Comparison of ENCODE assay signal across 9 mouse cellular contexts in genomic region chr2:103670276-103670680, GRCm38 (mm10).
DNase-seq lines count a peak whose midpoint lies in the region; ATAC-seq and TF ChIP-seq lines count a peak whose summit lies in the region.
"Had no signal": no experiment of that assay in that cellular context is flagged by ENCODE, and none has a peak within 500 bp of the region (broad histone marks: within the 10 kb centered on the region; RNA-seq: fewer than 3 reads in every experiment).

No protein-coding gene starts in this region.

- WGBS in hindbrain, postnatal 0 days: 34% methylated on average over 3 of the region's 3 CpGs

- no peak overlapping the region for H3K27ac ChIP-seq in MEL (ENCODE audit: control insufficient read depth, low read depth, low read length)
- no peak overlapping the region for H3K27ac ChIP-seq in hindbrain, postnatal 0 days
- H3K27ac ChIP-seq: liver, embryonic 14.5 days had no signal

- no peaks in the 10 kb centered on the region for H3K27me3 ChIP-seq in MEL (ENCODE audit: control insufficient read depth in 1 of 2, insufficient read depth in 2 of 2, low read length in 2 of 2)
- H3K27me3 ChIP-seq in hindbrain, postnatal 0 days (ENCODE audit: insufficient read depth, low read length): no peaks in the 10 kb centered on the region

- no peak overlapping the region for H3K4me3 ChIP-seq in MEL (ENCODE audit: control insufficient read depth in 1 of 2, insufficient read depth in 1 of 2, low read depth in 2 of 2, low read length in 2 of 2)
- H3K4me3 ChIP-seq in hindbrain, postnatal 0 days (ENCODE audit: low read length): no peak overlapping the region

- peak; percentile 38 for DNase-seq in MEL (ENCODE audit: low read depth, low spot score)
- DNase-seq in adrenal gland, postnatal 36 days: peak; percentile 84 to 88
- peak; percentile 57 for DNase-seq in gastrocnemius, postnatal 25 days
- DNase-seq in hindbrain, postnatal 0 days (ENCODE audit: low spot score): peak; percentile 71
- DNase-seq in left cerebral cortex, postnatal 14 days (ENCODE audit: low spot score in 2 of 2): peak; percentile 67 to 77
- DNase-seq in ovary, postnatal 10 days (ENCODE audit: low spot score): peak; percentile 38
- DNase-seq in embryo, embryonic 11 days: no peak
- no peak for DNase-seq in T-cell, adult 2 months (ENCODE audit: low spot score)

- no peak overlapping the region for H3K9ac ChIP-seq in MEL (ENCODE audit: control insufficient read depth, low read depth, low read length, poor library complexity, severe bottlenecking)
- no peak overlapping the region for H3K9ac ChIP-seq in hindbrain, postnatal 0 days (replicated peaks; ENCODE audit: low read length)
- H3K9ac ChIP-seq: liver, embryonic 14.5 days had no signal

- peaks cover 0 to 23% of the 10 kb centered on the region in 2 experiments; a peak in 2 of 4 replicates for H3K36me3 ChIP-seq in MEL (ENCODE audit: control insufficient read depth in 1 of 2, insufficient read depth in 2 of 2, low read length in 2 of 2)
- no peaks in the 10 kb centered on the region for H3K36me3 ChIP-seq in hindbrain, postnatal 0 days (ENCODE audit: insufficient read depth, low read length)

- no peaks in the 10 kb centered on the region for H3K79me2 ChIP-seq in MEL (ENCODE audit: control insufficient read depth, insufficient read depth, low read length, poor library complexity)

- intact Hi-C loops in left cerebral cortex, postnatal 14 days (cut with DNase I): no loop called here

- TF ChIP-seq POLR2A in MEL (IDR thresholded peaks at IDR 0.05; ENCODE audit: control insufficient read depth in 1 of 2, insufficient read depth in 1 of 2, low read depth in 1 of 2, low read length in 2 of 2, poor library complexity in 1 of 2): no peak

- H3K9me3 ChIP-seq in MEL (replicated peaks; ENCODE audit: insufficient read depth, low read length): no peaks in the 10 kb centered on the region
- H3K9me3 ChIP-seq in hindbrain, postnatal 0 days (ENCODE audit: low read length): no peaks in the 10 kb centered on the region

- no peak for TF ChIP-seq RAD21 in MEL (IDR thresholded peaks at IDR 0.05; ENCODE audit: low read depth, low read length)

- H3K4me2 ChIP-seq in hindbrain, postnatal 0 days (ENCODE audit: low read depth, low read length): no peak overlapping the region

- no peak for TF ChIP-seq CTCF in MEL (IDR thresholded peaks at IDR 0.05 in 2 of 3, conservative IDR thresholded peaks at IDR 0.05 in 1 of 3; ENCODE audit: control insufficient read depth in 1 of 3, insufficient read depth in 1 of 3, low read depth in 2 of 3, low read length in 3 of 3, poor library complexity in 1 of 3, severe bottlenecking in 1 of 3)
- no peak for TF ChIP-seq CTCF in hindbrain, postnatal 0 days (IDR thresholded peaks at IDR 0.05; ENCODE audit: low read depth)

- TF ChIP-seq EP300 in MEL (IDR thresholded peaks at IDR 0.05; ENCODE audit: low read depth in 1 of 2, low read length in 2 of 2): no peak

- ATAC-seq in hindbrain, postnatal 0 days: peak; percentile 76

- H3K4me1 ChIP-seq in MEL (ENCODE audit: control insufficient read depth in 1 of 2, insufficient read depth in 2 of 2, low read length in 2 of 2): peaks cover 17 to 31% of the 10 kb centered on the region in 2 experiments
- H3K4me1 ChIP-seq in hindbrain, postnatal 0 days (ENCODE audit: insufficient read depth, low read length): no peaks in the 10 kb centered on the region

TF ChIP-seq in MEL, 35 proteins besides CTCF, POLR2A, EP300 and RAD21:
- TF ChIP-seq CHD2 (IDR thresholded peaks at IDR 0.05; ENCODE audit: low read length) (no peak), MXI1 (IDR thresholded peaks at IDR 0.05; ENCODE audit: low read depth, low read length) (no peak), ELF1 (IDR thresholded peaks at IDR 0.05; ENCODE audit: low read depth, low read length) (no peak), USF2 (IDR thresholded peaks at IDR 0.05; ENCODE audit: borderline replicate concordance in 1 of 2, insufficient read depth in 1 of 2, low read depth in 1 of 2, low read length in 2 of 2) (no peak), ZNF384 (IDR thresholded peaks at IDR 0.05; ENCODE audit: low read depth, low read length) (no peak), SMC3 (IDR thresholded peaks at IDR 0.05; ENCODE audit: low read depth, low read length) (no peak)

Comparison
In these comparisons a context has a peak if more than half of its experiments do, and no peak if none do; other contexts are left out.
1. DNase-seq: peak in MEL (single experiment), adrenal gland, postnatal 36 days (2 of 2), gastrocnemius, postnatal 25 days (single experiment), hindbrain, postnatal 0 days (single experiment), left cerebral cortex, postnatal 14 days (2 of 2) and ovary, postnatal 10 days (single experiment); none in embryo, embryonic 11 days (single experiment) and T-cell, adult 2 months (single experiment).